Mouse (Mus musculus): ENCODE measurements around the gene Guca2a. TPM values are rescaled to one million over a fixed set of nuclear protein-coding genes. Genes with fewer than 3 reads are reported as not detected.

Guca2a gene
- total and polyA plus RNA-seq, 2 experiments from 2014 or later = 0.42 TPM; not detected in 1

DNA sequence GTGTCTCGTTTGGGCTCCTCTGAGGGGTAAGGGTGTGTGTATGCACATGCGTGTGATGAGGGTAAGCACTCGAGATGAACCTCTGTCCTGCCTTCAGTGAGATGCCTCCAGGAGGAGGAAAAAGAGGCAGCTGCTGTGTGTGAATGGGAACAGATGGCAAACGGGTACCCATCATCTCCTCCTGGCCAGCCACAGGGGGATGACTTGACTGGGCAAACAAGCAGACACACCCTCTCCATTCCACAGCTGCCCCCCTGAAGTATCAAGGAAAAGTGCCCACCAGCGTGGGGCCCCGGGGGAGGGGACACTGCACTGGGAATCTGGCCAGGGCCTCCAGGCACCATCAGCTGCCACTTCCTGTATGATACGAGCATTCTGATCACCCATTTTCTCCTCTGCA is 4.2 kb upstream of the Guca2a start:
- Histone ChIP-seq H3K4me1 (ENCODE audit: control insufficient read depth, insufficient read depth) (peaks cover 28% of the 10 kb centered on the region), H3K27ac (ENCODE audit: low read depth) (peak overlapping the region; percentile 53; the same call in 1 of the 2 replicates), H3K36me3 (replicated peaks; ENCODE audit: control insufficient read depth, insufficient read depth, low read length) (peaks cover 19% of the 10 kb centered on the region), H3K4me2 (ENCODE audit: low read depth, low read length) (no peak overlapping the region), H3K4me3 (ENCODE audit: low read depth, low read length) (no peak overlapping the region), H3K9me3 (replicated peaks; ENCODE audit: control insufficient read depth, low read length) (no peaks in the 10 kb centered on the region), H3K9ac (replicated peaks; ENCODE audit: low read depth, low read length) (no peak overlapping the region), H3K27me3 (ENCODE audit: control insufficient read depth, insufficient read depth, low read length) (no peaks in the 10 kb centered on the region)
- no peak for DNase-seq (ENCODE audit: low spot score)
- TF ChIP-seq CTCF (IDR thresholded peaks at IDR 0.05; ENCODE audit: low read depth) (no peak), EP300 (IDR thresholded peaks at IDR 0.05; ENCODE audit: low read depth) (no peak)
- WGBS = 27% methylated on average over 7 of the region's 7 CpGs
- no peak for ATAC-seq (ENCODE audit: insufficient read depth, low read depth)

DNA sequence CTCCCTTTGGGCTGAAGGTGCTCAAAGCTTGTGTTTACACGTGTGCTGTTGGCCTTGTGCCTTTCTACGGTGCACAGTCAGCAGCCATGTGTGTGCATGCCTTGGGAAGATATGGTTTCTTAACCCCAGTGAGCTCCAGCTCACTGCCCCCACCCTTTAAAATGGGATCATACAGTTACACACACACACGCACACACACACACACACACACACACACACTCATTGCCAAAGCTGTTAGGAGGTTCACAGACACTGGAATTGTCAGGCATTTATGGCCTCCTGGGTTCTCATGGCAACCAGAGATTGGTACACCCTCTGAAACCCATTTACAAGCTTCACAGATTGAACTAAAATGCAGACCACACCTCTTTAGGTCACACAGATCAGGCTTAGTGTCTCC is 3.6 kb upstream of the Guca2a start:
- ATAC-seq (ENCODE audit: insufficient read depth, low read depth) (no peak), DNase-seq (ENCODE audit: low spot score) (no peak)
- H3K4me2 ChIP-seq (ENCODE audit: low read depth, low read length) = no peak overlapping the region
- H3K4me1 ChIP-seq (ENCODE audit: control insufficient read depth, insufficient read depth) = peaks cover 28% of the 10 kb centered on the region
- H3K27me3 ChIP-seq (ENCODE audit: control insufficient read depth, insufficient read depth, low read length) = no peaks in the 10 kb centered on the region
- H3K9ac ChIP-seq (replicated peaks; ENCODE audit: low read depth, low read length) = no peak overlapping the region
- TF ChIP-seq EP300 (IDR thresholded peaks at IDR 0.05; ENCODE audit: low read depth) (no peak), CTCF (IDR thresholded peaks at IDR 0.05; ENCODE audit: low read depth) (no peak)
- H3K36me3 ChIP-seq (replicated peaks; ENCODE audit: control insufficient read depth, insufficient read depth, low read length) = peaks cover 17% of the 10 kb centered on the region
- no peaks in the 10 kb centered on the region for H3K9me3 ChIP-seq (replicated peaks; ENCODE audit: control insufficient read depth, low read length)
- no peak overlapping the region for H3K27ac ChIP-seq (ENCODE audit: low read depth)
- no peak overlapping the region for H3K4me3 ChIP-seq (ENCODE audit: low read depth, low read length)
- WGBS = 74% methylated on average over 3 of the region's 3 CpGs

DNA sequence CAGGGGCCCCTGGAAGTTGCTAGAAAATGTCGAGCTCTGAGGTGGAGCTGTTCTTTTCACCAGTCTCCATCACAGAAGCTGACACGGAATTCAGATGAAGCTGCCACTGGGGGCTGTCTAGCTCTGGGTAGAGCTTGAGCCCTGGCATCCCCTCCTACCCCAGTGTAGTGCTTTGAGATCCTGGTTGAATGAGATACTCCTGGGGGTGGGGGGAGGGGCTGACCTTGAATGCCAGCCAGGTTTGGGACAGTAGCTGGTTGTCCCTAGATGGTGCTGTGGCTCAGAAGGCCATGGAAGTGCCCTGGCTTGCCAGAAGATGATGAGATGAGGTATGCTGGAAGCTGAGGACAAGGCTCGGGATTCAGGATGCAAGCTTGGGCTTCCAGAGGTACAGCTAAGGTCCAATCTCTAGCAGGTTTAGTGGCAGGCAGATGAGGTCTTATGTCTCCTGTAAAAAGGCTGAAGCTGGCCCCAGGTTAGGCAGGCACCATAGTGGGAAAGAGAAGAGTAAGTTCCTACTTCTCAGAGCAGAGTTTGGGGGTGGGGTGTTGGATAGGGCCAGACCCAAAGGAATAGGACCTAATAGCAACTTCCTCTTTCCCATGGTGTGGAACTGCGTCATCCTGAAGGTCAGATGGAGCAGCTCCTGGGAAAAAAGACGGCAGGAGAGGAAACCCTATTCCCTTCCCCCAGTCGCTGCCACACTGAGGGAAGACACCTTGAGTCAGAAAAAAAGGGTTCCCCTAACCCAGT is 2.4 kb upstream of the Guca2a start:
- TF ChIP-seq CTCF (IDR thresholded peaks at IDR 0.05; ENCODE audit: low read depth) (no peak; the same call in none of the 2 replicates), EP300 (IDR thresholded peaks at IDR 0.05; ENCODE audit: low read depth) (no peak)
- Histone ChIP-seq H3K27me3 (ENCODE audit: control insufficient read depth, insufficient read depth, low read length) (no peaks in the 10 kb centered on the region), H3K4me3 (ENCODE audit: low read depth, low read length) (no peak overlapping the region), H3K4me1 (ENCODE audit: control insufficient read depth, insufficient read depth) (peaks cover 28% of the 10 kb centered on the region), H3K9me3 (replicated peaks; ENCODE audit: control insufficient read depth, low read length) (no peaks in the 10 kb centered on the region), H3K27ac (ENCODE audit: low read depth) (peak overlapping the region; percentile 27; the same call in 1 of the 2 replicates), H3K36me3 (replicated peaks; ENCODE audit: control insufficient read depth, insufficient read depth, low read length) (peaks cover 7% of the 10 kb centered on the region; the same call in 1 of the 2 replicates), H3K9ac (replicated peaks; ENCODE audit: low read depth, low read length) (no peak overlapping the region), H3K4me2 (ENCODE audit: low read depth, low read length) (no peak overlapping the region)
- DNase-seq (ENCODE audit: low spot score) = no peak
- ATAC-seq (ENCODE audit: insufficient read depth, low read depth) = peak; percentile 51
- 56% methylated on average over 6 of the region's 6 CpGs for WGBS

DNA sequence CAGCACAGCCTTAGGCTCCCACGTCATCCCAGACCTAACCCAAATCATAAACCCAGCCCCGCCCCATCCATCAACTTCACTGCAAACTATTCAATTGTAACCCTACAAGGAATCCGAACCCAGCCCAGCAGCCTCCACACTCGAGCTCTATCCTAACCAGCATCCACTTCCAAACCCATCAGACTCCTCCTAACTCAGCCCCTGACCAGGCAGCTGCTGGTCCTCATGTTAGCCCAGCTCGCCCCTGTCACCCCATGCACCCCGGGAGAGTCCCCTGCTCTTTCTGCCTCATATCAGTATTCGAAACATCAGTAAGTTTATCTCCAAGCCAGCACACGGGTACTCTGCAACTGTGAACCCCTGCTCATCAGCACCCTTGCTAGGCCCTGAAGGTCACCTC is 1.8 kb upstream of the Guca2a start:
- no peaks in the 10 kb centered on the region for H3K27me3 ChIP-seq (ENCODE audit: control insufficient read depth, insufficient read depth, low read length)
- DNase-seq (ENCODE audit: low spot score) (no peak), ATAC-seq (ENCODE audit: insufficient read depth, low read depth) (no peak)
- H3K4me1 ChIP-seq (ENCODE audit: control insufficient read depth, insufficient read depth) = peaks cover 28% of the 10 kb centered on the region
- H3K9ac ChIP-seq (replicated peaks; ENCODE audit: low read depth, low read length) = no peak overlapping the region
- H3K27ac ChIP-seq (ENCODE audit: low read depth) = 0 out of 2 replicates have a peak overlapping the region, but pooled peaks have one; percentile 27
- no peak for TF ChIP-seq CTCF (IDR thresholded peaks at IDR 0.05; ENCODE audit: low read depth)
- no peak for TF ChIP-seq EP300 (IDR thresholded peaks at IDR 0.05; ENCODE audit: low read depth)
- no peak overlapping the region for H3K4me3 ChIP-seq (ENCODE audit: low read depth, low read length)
- no peaks in the 10 kb centered on the region for H3K9me3 ChIP-seq (replicated peaks; ENCODE audit: control insufficient read depth, low read length)
- 63% methylated on average over 8 of the region's 8 CpGs for WGBS
- H3K36me3 ChIP-seq (replicated peaks; ENCODE audit: control insufficient read depth, insufficient read depth, low read length) = 0 out of 2 replicates have a peak, but pooled peaks cover 1% of the 10 kb centered on the region
- no peak overlapping the region for H3K4me2 ChIP-seq (ENCODE audit: low read depth, low read length)

DNA sequence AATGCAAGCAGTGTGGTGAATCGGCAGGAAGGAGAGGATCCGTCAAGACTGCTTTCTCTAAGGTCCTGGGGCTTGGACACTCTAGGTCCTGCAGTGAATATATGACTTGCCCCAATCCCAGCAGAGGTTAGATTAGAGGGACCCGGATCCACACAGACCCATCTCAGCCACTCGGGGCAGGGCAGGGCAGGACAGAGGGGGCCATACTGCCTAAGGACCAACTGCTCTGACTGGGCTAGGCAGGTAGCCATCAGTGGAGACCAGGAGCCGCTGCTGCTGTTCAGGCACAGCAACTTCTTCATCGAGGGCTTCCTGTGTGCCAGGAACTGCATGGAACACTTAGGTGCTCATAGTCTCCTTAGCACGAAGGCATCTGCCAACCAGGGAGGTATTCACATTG is 773 bp upstream of the Guca2a start:
- Histone ChIP-seq H3K27ac (ENCODE audit: low read depth) (no peak overlapping the region), H3K4me2 (ENCODE audit: low read depth, low read length) (no peak overlapping the region), H3K27me3 (ENCODE audit: control insufficient read depth, insufficient read depth, low read length) (no peaks in the 10 kb centered on the region), H3K9ac (replicated peaks; ENCODE audit: low read depth, low read length) (no peak overlapping the region), H3K4me1 (ENCODE audit: control insufficient read depth, insufficient read depth) (peaks cover 28% of the 10 kb centered on the region), H3K36me3 (replicated peaks; ENCODE audit: control insufficient read depth, insufficient read depth, low read length) (no peaks in the 10 kb centered on the region), H3K9me3 (replicated peaks; ENCODE audit: control insufficient read depth, low read length) (no peaks in the 10 kb centered on the region), H3K4me3 (ENCODE audit: low read depth, low read length) (no peak overlapping the region)
- DNase-seq (ENCODE audit: low spot score) = no peak
- no peak for TF ChIP-seq EP300 (IDR thresholded peaks at IDR 0.05; ENCODE audit: low read depth)
- no peak for TF ChIP-seq CTCF (IDR thresholded peaks at IDR 0.05; ENCODE audit: low read depth)
- no peak for ATAC-seq (ENCODE audit: insufficient read depth, low read depth)
- 77% methylated on average over 7 of the region's 7 CpGs for WGBS
